Mouse (Mus musculus) olfactory bulb, adult 2 months (tissue): ENCODE data around the gene Retnla.

Experiments used
- CTCF ChIP-seq: fragments of 200-500 bp; IDR thresholded peaks from 2 replicates; pipeline ENCODE4 v1.5.1; 2012; ENCODE audit warnings: low read depth, mild to moderate bottlenecking, low read length, moderate library complexity; ENCODE audit not compliant: insufficient read depth
- POLR2A ChIP-seq: fragments of 200-500 bp; IDR thresholded peaks from 2 replicates; pipeline ENCODE4 v1.6.1; 2012; ENCODE audit warnings: mild to moderate bottlenecking, low read depth, low read length, moderate library complexity; ENCODE audit not compliant: insufficient read depth

DNA sequence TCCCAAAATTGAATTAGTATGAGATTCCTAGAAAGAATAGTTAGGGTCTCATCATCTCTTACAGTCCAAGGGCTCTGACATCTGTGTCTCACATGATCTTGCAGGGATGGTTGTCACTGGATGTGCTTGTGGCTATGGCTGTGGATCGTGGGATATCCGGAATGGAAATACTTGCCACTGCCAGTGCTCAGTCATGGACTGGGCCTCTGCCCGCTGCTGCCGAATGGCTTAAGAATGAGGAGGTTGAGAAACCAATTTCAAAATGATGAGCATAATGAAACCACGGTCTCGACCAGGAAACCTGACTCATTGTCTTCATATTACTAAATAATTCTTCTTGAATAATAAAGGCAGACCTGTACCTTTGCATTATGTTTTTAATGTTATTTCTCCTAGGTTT is 23.8 kb upstream of the Retnla start:
- TF ChIP-seq CTCF: no peak
- no peak for TF ChIP-seq POLR2A
